Mouse (Mus musculus): ENCODE data around the gene Lasp1. TPM values are rescaled to one million over a fixed set of nuclear protein-coding genes. Genes with fewer than 3 reads are reported as not detected.
A peak's percentile ranks its signal among the peaks of the same experiment; 100 is the strongest.

The Lasp1 gene
- polyA plus RNA-seq, 1 experiment from 2014 or later = 77.6 TPM

- DNase-seq (ENCODE audit: low spot score) (no peak), ATAC-seq (0 out of 2 replicates have a peak, but pooled peaks have one; percentile 7)
- peak overlapping the region; percentile 35 for H3K4me2 ChIP-seq (ENCODE audit: low read length)
- H3K4me3 ChIP-seq (ENCODE audit: low read depth, low read length) = no peak overlapping the region
- H3K27ac ChIP-seq (ENCODE audit: low read depth, low read length) = peak overlapping the region; percentile 85
- H3K27me3 ChIP-seq (replicated peaks; ENCODE audit: control insufficient read depth, insufficient read depth, low read length) = no peaks in the 10 kb centered on the region
- H3K9ac ChIP-seq (ENCODE audit: low read length) = peak overlapping the region; percentile 43
- H3K36me3 ChIP-seq (ENCODE audit: control insufficient read depth, insufficient read depth, low read length) = peaks cover 60% of the 10 kb centered on the region
- H3K9me3 ChIP-seq (replicated peaks; ENCODE audit: control insufficient read depth, low read length) = no peaks in the 10 kb centered on the region
- H3K4me1 ChIP-seq (ENCODE audit: control insufficient read depth, insufficient read depth, low read length) = peaks cover 52% of the 10 kb centered on the region
- WGBS = 27% methylated on average over 12 of the region's 13 CpGs
Measured at GRCm38 (mm10) chr11:97811569-97812362, 13.0 kb downstream of the Lasp1 start.

GRCm38 (mm10) chr11:97812491-97812921 lies 13.7 kb downstream of the Lasp1 start:
- no peaks in the 10 kb centered on the region for H3K9me3 ChIP-seq (replicated peaks; ENCODE audit: control insufficient read depth, low read length)
- H3K9ac ChIP-seq (ENCODE audit: low read length) = peak overlapping the region; percentile 43
- no peaks in the 10 kb centered on the region for H3K27me3 ChIP-seq (replicated peaks; ENCODE audit: control insufficient read depth, insufficient read depth, low read length)
- H3K4me3 ChIP-seq (ENCODE audit: low read depth, low read length) = no peak overlapping the region
- peak overlapping the region; percentile 35 for H3K4me2 ChIP-seq (ENCODE audit: low read length)
- peaks cover 55% of the 10 kb centered on the region for H3K36me3 ChIP-seq (ENCODE audit: control insufficient read depth, insufficient read depth, low read length)
- ATAC-seq = peak; percentile 86
- H3K4me1 ChIP-seq (ENCODE audit: control insufficient read depth, insufficient read depth, low read length) = peaks cover 51% of the 10 kb centered on the region
- peak overlapping the region; percentile 85 for H3K27ac ChIP-seq (ENCODE audit: low read depth, low read length)
- DNase-seq (ENCODE audit: low spot score) = peak; percentile 89
- 14% methylated on average over 3 of the region's 3 CpGs for WGBS

GRCm38 (mm10) chr11:97813085-97813484 lies 14.3 kb downstream of the Lasp1 start:
- Histone ChIP-seq H3K9ac (ENCODE audit: low read length) (peak overlapping the region; percentile 43), H3K4me2 (ENCODE audit: low read length) (peak overlapping the region; percentile 35), H3K9me3 (replicated peaks; ENCODE audit: control insufficient read depth, low read length) (no peaks in the 10 kb centered on the region), H3K27ac (ENCODE audit: low read depth, low read length) (peak overlapping the region; percentile 85), H3K4me3 (ENCODE audit: low read depth, low read length) (no peak overlapping the region), H3K4me1 (ENCODE audit: control insufficient read depth, insufficient read depth, low read length) (peaks cover 45% of the 10 kb centered on the region), H3K27me3 (replicated peaks; ENCODE audit: control insufficient read depth, insufficient read depth, low read length) (no peaks in the 10 kb centered on the region), H3K36me3 (ENCODE audit: control insufficient read depth, insufficient read depth, low read length) (peaks cover 53% of the 10 kb centered on the region)
- DNase-seq (ENCODE audit: low spot score) (no peak), ATAC-seq (peak; percentile 28)
- WGBS = 44% methylated on average over 7 of the region's 7 CpGs

GRCm38 (mm10) chr11:97813746-97814515 lies 15.1 kb downstream of the Lasp1 start:
- no peak overlapping the region for H3K4me2 ChIP-seq (ENCODE audit: low read length)
- H3K36me3 ChIP-seq (ENCODE audit: control insufficient read depth, insufficient read depth, low read length) = peaks cover 46% of the 10 kb centered on the region
- 73% methylated on average over 17 of the region's 17 CpGs for WGBS
- H3K9ac ChIP-seq (ENCODE audit: low read length) = peak overlapping the region; percentile 43
- DNase-seq (ENCODE audit: low spot score) (no peak), ATAC-seq (no peak)
- H3K4me1 ChIP-seq (ENCODE audit: control insufficient read depth, insufficient read depth, low read length) = peaks cover 44% of the 10 kb centered on the region
- no peaks in the 10 kb centered on the region for H3K27me3 ChIP-seq (replicated peaks; ENCODE audit: control insufficient read depth, insufficient read depth, low read length)
- H3K27ac ChIP-seq (ENCODE audit: low read depth, low read length) = peak overlapping the region; percentile 85
- H3K4me3 ChIP-seq (ENCODE audit: low read depth, low read length) = no peak overlapping the region
- no peaks in the 10 kb centered on the region for H3K9me3 ChIP-seq (replicated peaks; ENCODE audit: control insufficient read depth, low read length)

GRCm38 (mm10) chr11:97815736-97816135 lies 16.9 kb downstream of the Lasp1 start:
- no peak overlapping the region for H3K4me3 ChIP-seq (ENCODE audit: low read depth, low read length)
- H3K4me1 ChIP-seq (ENCODE audit: control insufficient read depth, insufficient read depth, low read length) = peaks cover 35% of the 10 kb centered on the region
- ATAC-seq (no peak), DNase-seq (ENCODE audit: low spot score) (no peak)
- H3K27ac ChIP-seq (ENCODE audit: low read depth, low read length) = no peak overlapping the region
- H3K27me3 ChIP-seq (replicated peaks; ENCODE audit: control insufficient read depth, insufficient read depth, low read length) = no peaks in the 10 kb centered on the region
- no peak overlapping the region for H3K4me2 ChIP-seq (ENCODE audit: low read length)
- H3K36me3 ChIP-seq (ENCODE audit: control insufficient read depth, insufficient read depth, low read length) = peaks cover 40% of the 10 kb centered on the region
- H3K9ac ChIP-seq (ENCODE audit: low read length) = no peak overlapping the region
- no peaks in the 10 kb centered on the region for H3K9me3 ChIP-seq (replicated peaks; ENCODE audit: control insufficient read depth, low read length)
- WGBS = 74% methylated on average over 11 of the region's 11 CpGs

- Histone ChIP-seq H3K4me1 (ENCODE audit: control insufficient read depth, insufficient read depth, low read length) (peaks cover 32% of the 10 kb centered on the region), H3K27ac (ENCODE audit: low read depth, low read length) (no peak overlapping the region), H3K4me2 (ENCODE audit: low read length) (no peak overlapping the region), H3K27me3 (replicated peaks; ENCODE audit: control insufficient read depth, insufficient read depth, low read length) (no peaks in the 10 kb centered on the region), H3K9me3 (replicated peaks; ENCODE audit: control insufficient read depth, low read length) (no peaks in the 10 kb centered on the region), H3K4me3 (ENCODE audit: low read depth, low read length) (no peak overlapping the region), H3K9ac (ENCODE audit: low read length) (no peak overlapping the region), H3K36me3 (ENCODE audit: control insufficient read depth, insufficient read depth, low read length) (peaks cover 44% of the 10 kb centered on the region)
- WGBS = 20% methylated on average over 5 of the region's 5 CpGs
- no peak for DNase-seq (ENCODE audit: low spot score)
- ATAC-seq = no peak
Measured at GRCm38 (mm10) chr11:97816176-97816575, 17.4 kb downstream of the Lasp1 start.

GRCm38 (mm10) chr11:97816916-97817315 lies 18.1 kb downstream of the Lasp1 start:
- Histone ChIP-seq H3K27me3 (replicated peaks; ENCODE audit: control insufficient read depth, insufficient read depth, low read length) (no peaks in the 10 kb centered on the region), H3K4me3 (ENCODE audit: low read depth, low read length) (no peak overlapping the region), H3K9me3 (replicated peaks; ENCODE audit: control insufficient read depth, low read length) (no peaks in the 10 kb centered on the region), H3K4me2 (ENCODE audit: low read length) (no peak overlapping the region), H3K36me3 (ENCODE audit: control insufficient read depth, insufficient read depth, low read length) (peaks cover 49% of the 10 kb centered on the region), H3K9ac (ENCODE audit: low read length) (no peak overlapping the region), H3K4me1 (ENCODE audit: control insufficient read depth, insufficient read depth, low read length) (peaks cover 26% of the 10 kb centered on the region), H3K27ac (ENCODE audit: low read depth, low read length) (no peak overlapping the region)
- ATAC-seq = no peak
- DNase-seq (ENCODE audit: low spot score) = no peak
- 74% methylated on average over 9 of the region's 9 CpGs for WGBS

GRCm38 (mm10) chr11:97817379-97817778 lies 18.6 kb downstream of the Lasp1 start:
- no peaks in the 10 kb centered on the region for H3K27me3 ChIP-seq (replicated peaks; ENCODE audit: control insufficient read depth, insufficient read depth, low read length)
- WGBS = 48% methylated on average over 5 of the region's 5 CpGs
- peaks cover 21% of the 10 kb centered on the region for H3K4me1 ChIP-seq (ENCODE audit: control insufficient read depth, insufficient read depth, low read length)
- peaks cover 51% of the 10 kb centered on the region for H3K36me3 ChIP-seq (ENCODE audit: control insufficient read depth, insufficient read depth, low read length)
- DNase-seq (ENCODE audit: low spot score) (no peak), ATAC-seq (no peak)
- no peak overlapping the region for H3K27ac ChIP-seq (ENCODE audit: low read depth, low read length)
- no peak overlapping the region for H3K9ac ChIP-seq (ENCODE audit: low read length)
- no peaks in the 10 kb centered on the region for H3K9me3 ChIP-seq (replicated peaks; ENCODE audit: control insufficient read depth, low read length)
- H3K4me2 ChIP-seq (ENCODE audit: low read length) = no peak overlapping the region
- H3K4me3 ChIP-seq (ENCODE audit: low read depth, low read length) = no peak overlapping the region

All from forebrain, embryonic 14.5 days (tissue).